Mouse (Mus musculus) ES-Bruce4 (cell line): ENCODE measurements at regions not wholly inside any gene's neighbourhood (a gene's known extent, or its start where the extent isn't known, plus 50 kb on each side); places are given as distances from the start of the nearest gene placed in this dataset.
"Not testable (repeated sequence)": the region's sequence is repeated elsewhere in the genome, so short reads cannot be mapped to it uniquely, and the experiment has no call there.

Experiments
- H3K27ac ChIP-seq: 2 replicates; pipeline ENCODE4 v1.5.1; 2012; ENCODE audit warnings: low read length, inconsistent platforms; ENCODE audit not compliant: insufficient read depth
- H3K27me3 ChIP-seq: 2 replicates; pipeline ENCODE4 v1.6.1; 2012; ENCODE audit warnings: mild to moderate bottlenecking, low read length, inconsistent platforms; ENCODE audit not compliant: control insufficient read depth, poor library complexity, insufficient read depth, severe bottlenecking
- H3K36me3 ChIP-seq: 2 replicates; pipeline ENCODE4 v1.6.1; 2012; ENCODE audit warnings: inconsistent platforms, mild to moderate bottlenecking, low read length, moderate library complexity; ENCODE audit not compliant: control insufficient read depth, poor library complexity, insufficient read depth, severe bottlenecking
- H3K4me1 ChIP-seq: one replicate; pipeline ENCODE4 v1.8.1; 2011; ENCODE audit warnings: low read length; ENCODE audit not compliant: control insufficient read depth, insufficient read depth
- H3K4me3 ChIP-seq: 2 replicates; pipeline ENCODE4 v1.5.1; 2011; ENCODE audit warnings: low read depth, mild to moderate bottlenecking, low read length
- H3K9ac ChIP-seq: 2 replicates; pipeline ENCODE4 v1.6.1; 2012; ENCODE audit warnings: low read depth, mild to moderate bottlenecking, inconsistent platforms; ENCODE audit not compliant: poor library complexity, severe bottlenecking
- H3K9me3 ChIP-seq: replicated peaks from 2 replicates; pipeline ENCODE4 v1.6.1; 2012; ENCODE audit warnings: mild to moderate bottlenecking, low read length, inconsistent platforms; ENCODE audit not compliant: control insufficient read depth, poor library complexity, insufficient read depth, severe bottlenecking
- CTCF ChIP-seq: IDR thresholded peaks from one replicate; pipeline ENCODE4 v1.8.1; 2011; ENCODE audit warnings: low read depth, low read length
- EP300 ChIP-seq: IDR thresholded peaks from 2 replicates; pipeline ENCODE4 v1.6.1; 2011; ENCODE audit warnings: low read depth, low read length; ENCODE audit not compliant: insufficient read depth
- POLR2A ChIP-seq: IDR thresholded peaks from one replicate; pipeline ENCODE4 v1.8.1; 2011; ENCODE audit warnings: low read length; ENCODE audit not compliant: insufficient read depth

GRCm38 (mm10) chr9:33724811-33725210 lies 760.9 kb upstream of the Kirrel3 start:
- no peak for TF ChIP-seq POLR2A
- TF ChIP-seq CTCF, result no peak
- no peak for TF ChIP-seq EP300
- Histone ChIP-seq H3K27ac (no peak overlapping the region), H3K4me3 (no peak overlapping the region), H3K9me3 (no peaks in the 10 kb centered on the region), H3K4me1 (no peaks in the 10 kb centered on the region), H3K36me3 (no peaks in the 10 kb centered on the region), H3K9ac (no peak overlapping the region), H3K27me3 (no peaks in the 10 kb centered on the region)

DNA sequence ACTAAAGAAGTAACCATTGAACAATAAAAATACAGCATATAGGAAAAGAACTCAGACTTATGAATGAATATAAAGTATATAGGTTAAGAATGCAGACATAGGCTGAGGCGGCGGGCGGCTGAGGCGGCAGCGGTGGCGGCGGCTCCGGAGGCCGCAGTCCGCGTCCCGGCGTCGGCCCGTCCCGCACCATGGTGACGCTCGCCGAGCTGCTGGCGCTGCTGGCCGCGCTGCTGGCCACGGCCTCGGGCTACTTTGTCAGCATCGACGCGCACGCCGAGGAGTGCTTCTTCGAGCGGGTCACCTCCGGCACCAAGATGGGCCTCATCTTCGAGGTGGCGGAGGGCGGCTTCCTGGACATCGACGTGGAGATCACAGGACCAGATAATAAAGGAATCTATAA lies 757.6 kb upstream of the Kirrel3 start:
- H3K36me3 ChIP-seq, H3K4me3 ChIP-seq, H3K9me3 ChIP-seq, H3K27ac ChIP-seq, H3K4me1 ChIP-seq, H3K27me3 ChIP-seq, H3K9ac ChIP-seq: not testable (repeated sequence)

- H3K27ac ChIP-seq, result no peak overlapping the region
- H3K9me3 ChIP-seq, result no peaks in the 10 kb centered on the region
- no peaks in the 10 kb centered on the region for H3K27me3 ChIP-seq
- TF ChIP-seq POLR2A, result no peak
- no peak for TF ChIP-seq CTCF
- no peaks in the 10 kb centered on the region for H3K4me1 ChIP-seq
- no peaks in the 10 kb centered on the region for H3K36me3 ChIP-seq
- no peak overlapping the region for H3K4me3 ChIP-seq
- H3K9ac ChIP-seq, result no peak overlapping the region
Measured at GRCm38 (mm10) chr9:33760701-33761100, 725.0 kb upstream of the Kirrel3 start.

GRCm38 (mm10) chr9:33766235-33766634 lies 719.5 kb upstream of the Kirrel3 start:
- H3K36me3 ChIP-seq, result no peaks in the 10 kb centered on the region
- H3K4me3 ChIP-seq, result no peak overlapping the region
- H3K4me1 ChIP-seq, result no peaks in the 10 kb centered on the region
- H3K27me3 ChIP-seq, result no peaks in the 10 kb centered on the region
- H3K27ac ChIP-seq, result no peak overlapping the region
- TF ChIP-seq POLR2A (no peak), EP300 (no peak), CTCF (no peak)
- no peaks in the 10 kb centered on the region for H3K9me3 ChIP-seq
- H3K9ac ChIP-seq, result no peak overlapping the region

GRCm38 (mm10) chr9:33769811-33770210 lies 715.9 kb upstream of the Kirrel3 start:
- TF ChIP-seq POLR2A (no peak), CTCF (no peak), EP300 (no peak)
- Histone ChIP-seq H3K9ac (no peak overlapping the region), H3K4me1 (no peaks in the 10 kb centered on the region), H3K4me3 (no peak overlapping the region), H3K9me3 (no peaks in the 10 kb centered on the region), H3K27ac (no peak overlapping the region), H3K27me3 (no peaks in the 10 kb centered on the region; the same call in 1 of the 2 replicates), H3K36me3 (no peaks in the 10 kb centered on the region)

DNA sequence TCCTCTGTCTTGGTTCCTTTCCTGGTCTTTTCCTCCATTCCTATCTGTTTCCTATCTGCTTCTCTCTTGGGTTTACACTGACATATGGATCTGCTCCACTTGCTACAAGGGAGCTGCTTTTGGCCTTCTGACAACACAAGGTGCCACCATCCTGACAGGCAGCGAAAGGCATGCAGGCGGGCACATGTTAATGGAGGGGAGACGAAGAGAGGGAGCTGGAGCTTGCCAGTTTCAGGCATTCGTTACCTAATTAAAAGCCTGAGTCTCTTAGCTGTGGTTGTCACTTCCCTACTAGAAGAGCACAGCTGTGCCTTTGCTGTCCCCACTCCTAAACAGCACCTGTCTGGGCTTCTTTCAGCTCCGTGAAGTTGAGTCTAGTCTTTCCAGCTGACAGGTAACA lies 711.5 kb upstream of the Kirrel3 start:
- Histone ChIP-seq H3K9me3 (no peaks in the 10 kb centered on the region), H3K9ac (no peak overlapping the region), H3K27ac (no peak overlapping the region), H3K4me1 (no peaks in the 10 kb centered on the region), H3K27me3 (no peaks in the 10 kb centered on the region; the same call in 1 of the 2 replicates), H3K4me3 (no peak overlapping the region), H3K36me3 (no peaks in the 10 kb centered on the region)
- TF ChIP-seq POLR2A (no peak), CTCF (no peak), EP300 (no peak)
